Mouse (Mus musculus) adrenal gland, adult 18-20 months (tissue): ENCODE measurements around the gene Letmd1. TPM values are rescaled to one million over a fixed set of nuclear protein-coding genes. Genes with fewer than 3 reads are reported as not detected.
A peak's percentile ranks its signal among the peaks of the same experiment; 100 is the strongest.
"Not testable (repeated sequence)": the region's sequence is repeated elsewhere in the genome, so short reads cannot be mapped to it uniquely, and the experiment has no call there.

Source experiments
- DNase-seq, 2 experiments: peaks; one replicate each; pipeline ENCODE4 v3.0.0; 2021 to 2022; ENCODE audit warnings: low spot score in 2 of 2
- long read RNA-seq, 2 experiments: library from polyadenylated mRNA; stranded (forward); transcript quantifications; one replicate each; pipeline ENCODE4 v2.0.0; 2021
- total RNA-seq, 2 experiments: library from RNA; stranded (reverse); gene quantifications; 1 replicate in 1 of 2; 2 replicates in 1 of 2; pipeline ENCODE4 v1.2.3; 2021

The Letmd1 gene
- total RNA-seq: 100 to 1,000 TPM; 147 to 279 TPM
- long read RNA-seq, experiment 1, transcript Letmd1-201 (9 exons, 2,502 nt): major isoform, 332 of 407 reads
- long read RNA-seq, experiment 1, transcript Letmd1-206 (9 exons, 1,222 nt): minor isoform, 21 of 407 reads
- long read RNA-seq, experiment 1, partial matches to known transcripts: 26 of 407 reads
- long read RNA-seq, experiment 1, other reads (novel, unspliced or antisense): 26 of 407 reads
- long read RNA-seq, experiment 2, transcript Letmd1-206 (9 exons, 1,222 nt): minor isoform, 16 of 219 reads
- long read RNA-seq, experiment 2, transcript Letmd1-201 (9 exons, 2,502 nt): major isoform, 147 of 219 reads
- long read RNA-seq, experiment 2, partial matches to known transcripts: 45 of 219 reads
- long read RNA-seq, experiment 2, other reads (novel, unspliced or antisense): 8 of 219 reads

DNA sequence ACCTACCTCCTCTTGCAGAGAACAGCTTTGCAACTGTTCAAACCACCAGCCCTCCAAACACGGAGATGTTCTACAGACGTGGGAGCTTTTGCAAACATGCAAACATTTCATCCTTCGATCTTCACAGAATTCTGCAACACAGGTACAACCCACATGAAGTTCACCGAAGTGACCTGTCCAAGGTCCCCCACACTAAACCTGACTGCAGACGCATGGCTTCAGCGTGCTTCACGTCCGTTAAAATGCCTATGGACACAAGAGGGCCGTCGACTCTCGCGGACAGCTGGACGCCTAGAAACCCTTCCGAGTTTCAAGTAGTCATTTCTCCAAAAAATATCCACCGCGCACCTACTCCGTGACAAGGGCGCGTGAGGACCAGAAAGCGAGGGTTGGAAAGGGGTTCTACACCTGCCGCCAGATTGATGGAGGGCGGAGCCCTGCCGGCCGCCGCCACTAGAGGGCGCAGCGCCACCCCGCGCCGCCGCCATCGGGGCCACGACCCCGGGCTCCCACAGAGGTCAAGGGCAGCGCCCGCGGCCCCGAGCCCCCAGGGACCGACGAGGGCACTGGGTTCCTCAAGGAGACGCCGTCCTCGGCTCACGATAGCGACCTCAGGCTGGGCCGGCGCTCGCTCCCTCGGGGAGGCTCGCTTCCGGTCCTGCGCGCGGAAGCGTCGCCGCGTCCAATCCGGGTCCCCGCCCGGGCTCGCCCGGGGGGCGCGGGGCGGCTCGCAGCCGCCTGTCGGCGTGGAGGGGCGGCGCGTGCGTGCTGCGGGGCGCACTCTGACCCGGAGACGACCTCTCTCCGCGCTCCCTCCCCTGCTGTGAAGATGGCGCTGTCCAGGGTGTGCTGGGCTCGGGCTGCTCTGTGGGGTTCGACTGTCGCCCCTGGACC, at the start of gene Letmd1:
Gene Letmd1 (plus strand): TSS at position 729 of the 894 bp plus-strand sequence.
- peak; percentile 87 for DNase-seq

DNA sequence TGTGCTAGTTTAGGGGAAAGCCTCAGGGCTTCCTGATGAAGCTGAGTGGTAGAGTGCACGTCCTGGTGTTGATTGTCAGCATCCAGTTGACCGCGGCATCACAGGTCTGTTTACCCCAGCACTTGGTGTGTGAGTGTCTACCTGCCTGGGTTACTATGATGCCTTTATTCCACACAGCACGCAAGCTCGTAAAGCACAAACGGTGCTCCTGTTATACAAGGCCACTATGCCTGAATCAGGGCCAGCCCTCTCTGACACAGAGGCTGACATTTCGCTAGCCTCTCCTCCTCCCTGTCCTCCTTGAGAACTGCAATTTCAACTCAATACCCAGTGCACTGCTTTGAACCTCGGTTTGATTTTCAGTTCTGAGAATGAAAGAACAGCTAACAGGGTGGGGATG, 49.5 kb upstream of the Letmd1 start:
- DNase-seq: no peak

- no peak for DNase-seq
Observed at GRCm38 (mm10) chr15:100419901-100420745, 48.7 kb upstream of the Letmd1 start.

GRCm38 (mm10) chr15:100421059-100421757, 47.6 kb upstream of the Letmd1 start:
- DNase-seq: no peak

DNA sequence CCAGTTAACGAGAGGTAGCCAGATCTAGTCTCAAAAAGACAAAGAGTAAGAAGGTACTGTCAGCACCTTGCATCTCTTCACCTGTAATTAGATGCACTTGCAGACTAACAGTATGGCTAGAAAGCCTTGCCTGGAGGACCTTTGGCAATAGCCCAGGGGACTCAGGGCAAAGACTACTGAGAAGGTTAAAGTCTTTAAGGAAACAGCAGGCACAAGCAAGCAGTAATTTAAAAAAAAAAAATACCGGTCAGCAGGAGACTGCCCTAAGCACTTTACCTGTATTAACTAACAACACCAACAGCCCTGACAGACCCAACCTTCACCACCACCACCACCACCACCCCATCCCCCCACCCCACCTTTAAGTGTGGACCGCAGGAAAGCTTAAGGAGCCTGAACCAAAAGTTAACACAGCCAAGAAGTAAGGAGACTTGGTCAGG, 47.0 kb upstream of the Letmd1 start, which contains the start of gene Gm5475:
Gene Gm5475 (plus strand): TSS at position 390 of the 440 bp plus-strand sequence.
- not testable (repeated sequence) for DNase-seq

- no peak for DNase-seq
Observed at GRCm38 (mm10) chr15:100422476-100422875, 46.3 kb upstream of the Letmd1 start.

- DNase-seq: peak; percentile 93 to 96
Observed at GRCm38 (mm10) chr15:100422899-100423860, 45.6 kb upstream of the Letmd1 start.

- DNase-seq: no peak
Observed at GRCm38 (mm10) chr15:100423916-100424315, 44.9 kb upstream of the Letmd1 start.

DNA sequence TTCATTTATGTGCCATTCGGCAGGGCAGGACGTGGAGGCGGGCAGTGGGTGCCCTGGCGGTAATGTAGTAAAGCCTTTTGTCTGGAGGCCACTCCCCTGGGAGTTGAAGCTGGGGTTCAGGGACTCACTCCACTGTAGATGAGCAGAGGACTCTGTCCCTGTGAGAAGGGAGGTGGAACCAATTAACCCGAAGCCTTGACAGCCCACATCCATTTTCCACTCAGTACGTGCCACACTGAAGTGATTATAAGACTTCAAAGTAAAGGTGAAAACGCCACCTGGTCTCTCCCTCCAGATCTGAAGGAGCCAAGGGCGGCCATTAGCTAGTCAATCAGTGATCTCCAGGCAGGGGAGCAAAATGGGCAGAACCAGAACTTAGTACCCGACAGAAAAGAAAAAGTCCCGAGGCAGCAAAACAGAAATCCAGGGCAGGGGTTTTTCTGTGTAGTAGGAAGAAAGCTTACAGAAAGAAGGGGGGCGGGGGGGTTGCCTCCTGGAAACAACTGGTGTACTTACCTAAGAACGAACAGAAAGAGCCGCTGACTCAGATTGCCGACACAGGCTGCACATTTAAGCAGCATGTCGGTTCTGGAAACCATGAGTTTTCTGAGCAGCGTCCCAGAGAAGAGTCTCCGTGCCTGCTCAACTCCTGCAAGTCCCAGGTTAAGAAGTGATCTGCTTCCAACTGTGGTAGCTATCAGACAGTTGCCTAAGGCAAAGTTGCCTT, 44.3 kb upstream of the Letmd1 start, which contains the start of gene Slc11a2:
Gene Slc11a2 (minus strand): TSS at position 677 of the 727 bp plus-strand sequence.
- DNase-seq: no peak

DNA sequence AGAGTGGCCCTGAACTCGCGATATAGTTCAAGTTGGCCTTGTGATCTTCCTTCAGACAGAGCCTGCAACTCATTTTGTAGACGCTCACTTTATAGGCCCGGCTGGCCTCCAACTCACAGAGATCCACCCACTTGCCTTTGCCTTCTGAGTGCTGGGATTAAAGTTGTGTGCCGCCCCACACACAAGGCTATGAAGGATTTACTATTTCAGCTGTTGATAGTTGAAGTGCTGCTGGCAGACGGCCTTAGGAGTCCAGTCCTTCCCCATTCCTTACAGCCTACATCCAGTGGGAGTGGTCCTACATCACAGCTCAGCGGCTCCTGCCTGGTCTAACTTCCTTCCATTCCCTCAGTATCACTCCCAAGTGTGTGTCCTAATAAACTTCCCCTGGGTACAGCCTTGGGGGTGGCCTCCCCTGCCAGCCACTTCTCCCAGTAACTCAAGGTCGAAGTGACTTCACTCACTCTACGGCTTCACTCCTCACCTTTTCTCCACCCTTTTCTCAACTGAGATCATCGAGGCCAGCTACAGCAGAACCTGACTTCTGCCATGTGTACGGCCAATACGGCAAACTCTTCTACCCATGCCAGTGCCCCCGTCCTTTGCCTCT, 40.4 kb upstream of the Letmd1 start:
- DNase-seq: no peak

DNA sequence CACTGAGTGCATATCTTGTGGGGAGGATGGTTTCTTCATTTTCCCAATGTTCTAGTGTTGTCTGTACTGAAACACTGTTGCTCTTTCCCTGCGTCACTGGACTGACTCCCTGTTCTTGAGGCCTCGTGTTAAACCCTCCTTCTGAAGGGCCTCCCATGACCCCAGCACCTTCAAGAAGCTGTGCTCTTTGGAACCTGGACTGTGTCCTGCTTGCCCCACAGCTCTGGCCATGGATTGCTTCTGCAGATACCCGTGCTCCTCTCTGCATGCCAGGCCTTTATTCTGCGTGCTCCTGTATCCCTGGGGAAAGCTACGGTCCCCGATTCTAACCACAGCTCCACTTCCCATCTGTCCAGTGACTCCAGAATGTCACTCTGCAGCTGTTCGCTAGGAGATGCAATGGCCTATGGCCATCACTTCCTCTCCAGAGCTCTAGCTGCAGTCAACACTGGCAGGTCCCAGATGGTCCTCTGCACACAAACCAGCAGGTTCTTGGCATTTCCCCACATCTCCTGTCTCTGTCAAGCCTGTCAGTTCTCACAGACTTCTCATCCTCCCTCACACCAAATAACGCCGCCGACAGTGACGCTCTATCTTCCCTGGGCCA, 38.8 kb upstream of the Letmd1 start:
- DNase-seq: no peak

DNA sequence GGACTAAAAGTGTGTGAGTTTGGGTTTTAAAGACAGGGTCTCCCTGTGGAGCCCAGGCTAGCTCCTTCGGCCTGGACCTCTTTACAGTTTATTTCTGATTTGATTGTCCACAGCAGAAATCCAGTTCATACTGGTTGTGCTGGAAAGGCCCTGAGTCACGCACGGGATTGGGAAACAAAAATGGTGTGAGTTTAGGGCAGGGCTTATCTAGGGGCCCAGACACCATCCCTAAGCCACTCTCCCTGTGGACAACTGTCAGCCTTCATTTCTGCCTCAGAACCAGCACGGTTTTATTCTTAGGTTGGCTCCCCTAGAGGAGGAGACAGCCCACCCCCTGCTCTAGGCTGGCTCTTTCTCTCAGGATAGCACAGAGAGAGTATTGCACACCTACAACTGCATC, 35.6 kb upstream of the Letmd1 start:
- DNase-seq: no peak

GRCm38 (mm10) chr15:100436112-100436511, 32.7 kb upstream of the Letmd1 start:
- no peak for DNase-seq

DNA sequence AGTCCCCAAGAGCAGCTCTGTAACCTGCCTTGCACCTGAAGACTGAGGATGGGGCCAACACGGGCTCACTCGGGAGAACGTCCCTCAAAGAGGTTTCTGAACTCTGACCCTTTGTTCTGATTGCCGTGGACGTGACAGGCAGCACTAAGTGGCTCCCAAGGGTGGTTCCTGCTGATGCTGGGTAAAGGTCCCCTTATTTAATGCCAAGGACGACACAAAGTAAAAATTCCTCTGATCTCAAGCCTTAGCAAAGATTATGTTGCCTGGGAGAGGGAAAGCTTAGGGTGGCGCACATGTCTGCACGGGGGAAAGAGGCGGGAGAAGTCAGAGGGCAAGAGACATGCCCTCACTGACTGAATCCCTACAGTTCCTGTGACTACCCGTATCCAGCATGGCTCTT, 32.3 kb upstream of the Letmd1 start:
- DNase-seq: no peak

DNA sequence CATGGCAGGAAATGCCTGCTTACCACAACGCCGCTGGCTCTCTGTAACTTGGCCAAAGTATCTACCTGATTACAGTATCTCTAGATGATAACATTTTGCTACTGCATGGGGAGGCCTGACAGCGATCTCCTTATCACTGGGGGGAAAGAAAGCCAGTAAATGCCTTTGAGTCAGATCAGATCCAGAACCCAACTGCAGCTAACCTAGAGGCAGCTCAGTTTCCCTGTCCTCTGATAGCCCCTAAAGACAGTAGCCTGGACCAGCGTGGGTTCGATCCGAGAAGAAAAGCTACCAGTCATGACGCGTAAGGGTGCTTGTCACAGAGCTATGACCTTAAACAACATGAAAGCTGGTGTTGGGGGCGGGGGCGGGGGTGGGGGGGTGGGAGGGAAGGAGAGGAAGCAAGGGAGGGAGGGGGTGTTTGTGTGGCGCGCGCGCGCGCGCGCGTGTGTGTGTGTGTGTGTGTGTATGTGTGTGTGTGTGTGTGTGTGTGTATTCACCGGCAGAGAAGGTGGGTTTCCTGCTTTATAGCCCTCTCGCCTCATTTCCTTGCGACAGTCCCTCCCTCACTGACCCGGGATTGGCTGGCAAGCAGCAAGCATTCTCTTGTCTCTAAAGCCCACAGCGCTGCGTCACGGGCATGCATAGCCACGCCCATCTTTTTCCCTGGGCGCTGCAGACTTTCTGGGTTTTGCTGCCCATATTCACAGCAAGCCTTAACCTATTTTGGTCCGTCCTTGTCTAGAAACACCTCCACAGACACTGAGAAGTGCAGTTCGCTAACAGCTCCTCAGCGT, 25.5 kb upstream of the Letmd1 start:
- DNase-seq: peak; percentile 69 to 74

- no peak for DNase-seq
Observed at GRCm38 (mm10) chr15:100446887-100447286, 21.9 kb upstream of the Letmd1 start.

- no peak for DNase-seq
Observed at GRCm38 (mm10) chr15:100448572-100448971, 20.3 kb upstream of the Letmd1 start.
